Mouse (Mus musculus): ENCODE results near the gene Zfp617.
"Not testable (repeated sequence)": the region's sequence is repeated elsewhere in the genome, so short reads cannot be mapped to it uniquely, and the experiment has no call there.

Zfp617 gene

DNA sequence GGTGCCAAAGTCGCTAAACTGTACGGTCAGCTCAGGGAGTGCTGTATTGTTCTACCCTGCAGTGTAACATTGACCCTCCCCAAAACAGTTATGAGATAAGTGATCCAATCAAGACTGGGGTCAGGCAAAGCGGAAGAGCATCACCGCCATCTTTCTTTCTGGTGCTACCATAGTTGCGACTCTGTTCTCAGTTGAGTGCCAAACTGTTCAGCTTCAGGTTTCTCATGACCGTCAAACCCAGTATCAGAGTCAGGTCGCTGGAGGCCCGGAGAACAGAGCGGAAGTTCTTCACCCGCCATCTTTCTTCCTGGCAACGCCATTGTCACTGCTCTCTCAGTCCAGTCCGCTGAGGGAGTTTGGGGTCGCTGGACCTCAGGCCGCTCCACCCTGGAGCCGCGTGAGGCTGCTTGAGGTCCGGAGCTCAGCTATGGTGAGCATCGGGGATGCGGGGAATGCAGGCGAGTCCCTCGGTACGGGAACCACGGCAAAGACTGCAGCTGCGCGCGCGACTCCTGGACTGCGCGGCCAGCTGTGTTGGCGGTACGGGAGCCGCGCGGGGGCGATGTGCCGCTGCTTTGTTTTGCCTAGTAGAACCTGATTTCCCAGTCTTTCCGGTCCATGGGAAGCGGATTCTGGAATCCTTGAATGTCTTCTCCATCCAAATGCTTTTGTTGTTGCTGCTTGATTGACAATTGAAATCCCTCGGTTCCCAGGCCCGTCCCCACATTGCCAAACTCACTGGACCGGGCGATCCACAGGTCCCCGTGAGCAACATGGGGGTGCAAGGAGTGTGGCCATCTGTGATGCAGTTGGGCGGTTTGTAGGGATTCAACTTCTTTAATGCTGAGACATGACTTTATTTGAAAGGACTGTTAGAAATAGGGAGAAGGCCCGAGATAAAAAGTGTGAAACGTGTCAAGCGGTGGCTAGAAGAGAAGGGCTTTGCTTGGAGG lies at the start of gene Zfp617, which contains the start of gene Zfp882:
TSS of gene Zfp617 (plus strand) at position 327 of the 953 bp plus-strand sequence.
TSS of gene Zfp882 (plus strand) at position 300 of the 953 bp plus-strand sequence.
- DNase-seq, result peak; percentile 90 to 94

DNA sequence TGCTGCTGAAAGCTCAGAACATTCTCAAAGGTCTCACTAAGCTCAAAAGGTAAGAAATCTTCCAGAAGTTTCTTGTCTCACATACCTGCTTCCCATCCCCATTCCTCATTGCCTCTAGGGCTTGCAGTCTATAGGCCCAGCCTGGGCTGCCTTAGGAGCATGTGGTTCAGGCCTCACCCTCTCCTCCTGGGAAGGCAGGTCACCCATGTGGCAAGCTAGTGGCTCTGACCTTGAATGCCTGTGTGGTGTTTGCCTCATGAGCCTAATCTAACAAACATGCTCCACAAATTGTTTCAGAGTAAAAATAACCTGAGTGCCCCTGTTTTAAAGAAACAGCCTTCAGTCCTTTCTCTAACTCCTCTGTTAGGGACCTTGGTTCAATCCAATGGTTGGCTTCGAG lies 46.9 kb upstream of the Zfp617 start:
- not testable (repeated sequence) for DNase-seq

- not testable (repeated sequence) for DNase-seq
These were observed 46.4 kb upstream of the Zfp617 start for GRCm38 (mm10) chr8:71862038-71862437.

DNA sequence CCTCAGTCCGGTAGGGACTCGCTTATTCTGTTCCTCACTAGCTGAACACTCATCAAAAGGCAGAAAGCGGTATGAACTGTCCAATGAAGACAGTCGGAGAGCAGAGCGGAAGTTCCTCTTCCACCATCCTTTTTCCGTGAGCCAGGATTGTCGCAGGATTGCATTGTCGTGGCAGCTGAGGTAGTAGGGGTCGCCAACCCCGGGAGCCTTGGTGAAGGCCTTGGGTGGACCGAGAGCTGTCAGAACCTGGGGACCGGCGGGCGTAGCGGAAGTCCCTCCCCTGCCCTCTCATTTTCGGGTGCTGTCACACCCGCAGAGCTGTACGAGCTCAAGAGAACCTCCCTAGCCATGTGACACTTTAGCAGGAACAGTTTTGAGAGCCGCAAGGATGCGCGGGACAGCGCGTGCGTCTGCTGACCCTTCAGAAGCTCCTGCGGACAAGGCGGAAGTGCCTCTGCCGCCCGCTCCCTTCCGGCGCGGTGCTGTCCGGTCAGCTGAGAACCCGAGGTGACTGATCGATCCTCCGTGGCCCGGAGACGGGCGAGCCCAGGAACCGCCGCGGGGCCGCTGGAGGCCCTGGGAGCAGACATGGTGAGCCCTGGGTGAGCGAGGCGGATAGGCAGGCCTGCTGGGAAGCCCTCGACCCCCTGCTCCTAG lies 26.7 kb upstream of the Zfp617 start, which contains the start of gene Zfp709:
TSS of gene Zfp709 (plus strand) at position 402 of the 657 bp plus-strand sequence.
- peak; percentile 70 to 81 for DNase-seq

DNA sequence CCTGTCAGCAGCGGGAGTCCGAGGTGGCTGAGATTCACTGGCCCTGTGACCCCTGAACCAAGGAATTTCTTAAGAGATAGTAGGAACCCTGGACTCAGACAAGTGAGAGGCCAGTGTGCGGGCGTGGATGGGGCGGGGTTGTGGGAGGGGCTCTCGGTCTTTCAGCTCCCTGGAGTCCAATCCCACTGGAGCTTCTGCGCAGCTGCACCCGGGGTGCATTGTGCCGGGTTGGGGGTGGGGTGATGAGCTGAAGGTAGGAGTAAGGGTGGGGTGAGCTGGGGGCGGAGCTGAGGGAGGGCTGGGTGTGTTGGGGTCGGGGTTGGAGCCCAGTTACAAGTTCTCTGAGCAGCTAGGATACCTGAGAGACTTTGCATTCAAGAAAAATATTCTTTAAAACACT lies 7.8 kb upstream of the Zfp617 start:
- DNase-seq, result peak in 1 of 2 experiments; percentile 23

GRCm38 (mm10) chr8:71903084-71903483 lies 5.4 kb upstream of the Zfp617 start:
- not testable (repeated sequence) for DNase-seq

DNA sequence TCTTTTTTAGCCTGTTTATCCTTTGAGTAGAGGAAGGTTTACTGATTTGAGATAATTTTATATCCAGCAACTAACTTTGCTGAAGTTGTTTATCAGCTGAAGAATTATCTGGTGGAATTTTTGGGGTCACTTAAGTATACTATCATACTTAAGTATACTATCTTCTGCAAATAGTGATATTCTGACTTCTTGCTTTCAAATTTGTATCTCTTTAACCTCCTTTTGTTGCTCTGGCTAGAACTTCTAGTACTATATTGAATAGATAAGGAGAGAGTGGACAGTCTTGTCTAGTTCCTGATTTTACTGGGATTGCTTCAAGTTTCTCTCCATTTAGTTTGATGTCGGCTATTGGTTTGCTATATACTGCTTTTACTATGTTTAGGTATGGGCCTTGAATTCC lies 1.6 kb upstream of the Zfp617 start:
- DNase-seq, result no peak

GRCm38 (mm10) chr8:71907798-71908257 lies 607 bp upstream of the Zfp617 start:
- peak in 1 of 2 experiments; percentile 4 for DNase-seq

DNA sequence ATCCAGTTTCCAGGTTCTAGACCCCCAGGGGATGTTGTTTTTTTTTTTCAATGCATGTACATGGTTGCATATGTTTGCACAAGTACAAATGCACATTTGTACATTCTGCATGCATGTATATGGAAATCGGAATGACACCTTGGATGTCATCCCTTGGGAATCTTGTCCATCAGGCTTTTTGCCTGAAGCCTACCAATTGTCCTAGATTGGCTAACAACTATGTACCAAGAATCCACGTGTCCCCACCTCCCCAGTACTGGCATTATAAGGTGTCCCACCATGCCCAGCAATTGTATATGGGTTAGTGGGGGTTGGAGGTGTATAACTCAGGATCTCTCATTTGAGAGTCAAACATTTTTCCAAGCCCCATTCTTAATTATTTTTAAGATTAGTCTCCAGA lies 3.9 kb downstream of the Zfp617 start:
- DNase-seq, result no peak

- peak; percentile 96 to 98 for DNase-seq
These were observed 14.3 kb downstream of the Zfp617 start for GRCm38 (mm10) chr8:71922567-71923401.

DNA sequence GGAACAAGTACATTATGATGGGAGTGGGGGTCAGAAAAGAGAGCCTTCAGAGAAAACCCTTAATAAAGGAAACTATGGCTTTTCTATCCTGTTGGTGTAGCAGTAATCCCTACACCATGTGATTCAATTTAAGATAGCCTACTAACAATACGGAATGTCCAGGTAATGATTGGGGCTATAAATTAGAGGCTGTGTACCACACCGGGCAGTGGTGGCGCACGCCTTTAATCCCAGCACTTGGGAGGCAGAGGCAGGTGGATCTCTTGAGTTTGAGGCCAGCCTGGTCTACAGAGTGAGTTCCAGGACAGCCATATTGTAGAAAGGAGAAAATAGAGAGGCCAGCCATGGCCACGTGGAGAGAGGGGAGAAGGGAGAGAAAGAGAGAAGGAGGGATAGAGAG lies 17.4 kb downstream of the Zfp617 start:
- DNase-seq, result no peak

DNA sequence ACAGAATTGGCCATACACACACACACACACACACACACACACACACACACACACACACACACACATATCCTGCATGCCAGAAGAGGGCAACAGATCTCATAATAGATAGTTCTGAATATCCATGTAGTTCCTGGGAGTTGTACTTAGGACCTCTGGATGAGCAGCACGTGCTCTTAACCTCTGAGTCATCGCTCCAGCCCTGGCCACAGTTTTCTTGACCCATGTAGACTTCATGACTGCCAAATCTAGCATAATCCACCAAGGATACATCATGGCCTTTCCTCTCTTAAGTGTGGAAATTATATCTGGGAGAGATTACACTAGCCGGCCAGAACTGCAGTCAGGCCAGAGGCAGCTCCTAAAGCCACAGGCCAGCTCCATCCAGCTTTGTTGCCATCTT lies 18.1 kb downstream of the Zfp617 start:
- DNase-seq, result no peak

DNA sequence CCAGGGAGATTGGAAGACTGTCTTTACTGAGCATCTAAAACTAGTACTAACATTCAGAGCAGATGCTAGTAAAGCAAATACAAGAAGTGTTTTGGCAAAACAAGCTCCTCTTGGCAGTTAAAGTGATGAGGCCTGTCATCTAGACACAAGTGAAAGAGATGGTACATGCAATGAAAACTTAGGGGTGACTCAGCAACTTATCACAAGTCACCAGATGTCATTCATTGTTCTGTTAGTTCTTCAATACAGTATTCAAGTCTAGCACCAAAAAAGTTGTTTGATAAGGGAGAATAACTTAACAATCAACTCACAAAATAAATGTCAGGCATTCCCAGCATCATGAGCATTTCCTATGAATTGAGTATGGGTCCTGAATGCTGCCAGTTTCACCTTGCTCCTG lies 19.3 kb downstream of the Zfp617 start:
- no peak for DNase-seq

DNA sequence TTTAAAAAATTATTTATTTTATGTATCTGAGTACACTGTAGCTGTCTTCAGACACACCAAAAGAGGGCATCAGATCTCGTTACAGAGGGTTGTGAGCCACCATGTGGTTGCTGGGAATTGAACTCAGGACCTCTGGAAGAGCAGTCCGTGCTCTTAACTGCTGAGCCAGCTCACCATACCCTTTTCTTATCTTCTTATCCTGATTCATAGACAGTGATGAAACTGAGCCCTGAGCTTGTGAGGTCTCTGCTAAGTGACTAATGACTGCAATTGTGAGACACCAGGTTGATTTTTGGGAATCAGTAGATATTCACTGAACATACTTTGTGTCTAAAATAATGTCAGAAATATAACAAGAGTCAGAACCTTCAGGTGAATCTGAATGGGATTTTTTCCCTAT lies 29.6 kb downstream of the Zfp617 start:
- not testable (repeated sequence) for DNase-seq

- DNase-seq, result no peak
These were observed 32.1 kb downstream of the Zfp617 start for GRCm38 (mm10) chr8:71940293-71941208.

DNA sequence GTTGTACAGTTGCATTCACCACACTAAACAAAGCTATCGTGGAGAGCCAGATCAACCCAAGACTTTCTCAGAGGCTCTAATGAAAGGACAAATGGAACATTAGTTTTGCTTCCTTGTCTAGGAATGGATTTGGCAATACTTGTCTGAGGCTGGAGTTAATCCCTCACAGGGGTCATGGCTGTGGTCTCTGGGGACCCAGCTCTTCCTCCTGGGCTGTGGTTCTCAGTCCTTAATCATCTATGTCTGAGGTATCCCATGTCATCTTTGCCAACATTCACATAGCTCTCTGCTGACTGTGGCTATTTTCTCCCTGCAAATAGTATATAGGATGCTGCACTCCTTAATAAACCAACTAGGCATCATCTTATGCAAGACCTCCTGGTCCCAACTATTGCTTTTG lies 33.3 kb downstream of the Zfp617 start:
- no peak for DNase-seq

DNA sequence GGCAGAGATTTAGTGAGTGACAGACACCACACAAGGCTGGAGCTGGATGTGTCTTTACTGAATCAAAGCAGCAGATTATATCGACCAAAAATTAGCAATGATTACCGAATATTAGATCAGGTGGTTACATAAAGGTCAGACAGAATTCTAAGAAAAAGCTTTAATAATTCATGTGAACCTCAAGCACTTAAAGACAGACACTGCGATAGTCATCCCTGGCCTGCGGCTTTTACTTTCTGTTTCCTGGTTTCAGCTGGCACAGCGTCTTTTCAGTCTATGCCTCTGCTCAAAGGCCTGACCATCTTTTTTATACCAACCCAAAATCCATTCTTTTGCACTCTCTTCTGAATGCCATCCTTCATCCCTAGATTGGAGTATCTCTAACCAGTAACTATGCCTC lies 40.2 kb downstream of the Zfp617 start:
- DNase-seq, result no peak

- DNase-seq, result peak; percentile 99
These were observed 42.2 kb downstream of the Zfp617 start, which contains the start of gene Zfp961 for GRCm38 (mm10) chr8:71950482-71951221. Gene Zfp961 (plus strand): TSS chr8:71951038.

DNA sequence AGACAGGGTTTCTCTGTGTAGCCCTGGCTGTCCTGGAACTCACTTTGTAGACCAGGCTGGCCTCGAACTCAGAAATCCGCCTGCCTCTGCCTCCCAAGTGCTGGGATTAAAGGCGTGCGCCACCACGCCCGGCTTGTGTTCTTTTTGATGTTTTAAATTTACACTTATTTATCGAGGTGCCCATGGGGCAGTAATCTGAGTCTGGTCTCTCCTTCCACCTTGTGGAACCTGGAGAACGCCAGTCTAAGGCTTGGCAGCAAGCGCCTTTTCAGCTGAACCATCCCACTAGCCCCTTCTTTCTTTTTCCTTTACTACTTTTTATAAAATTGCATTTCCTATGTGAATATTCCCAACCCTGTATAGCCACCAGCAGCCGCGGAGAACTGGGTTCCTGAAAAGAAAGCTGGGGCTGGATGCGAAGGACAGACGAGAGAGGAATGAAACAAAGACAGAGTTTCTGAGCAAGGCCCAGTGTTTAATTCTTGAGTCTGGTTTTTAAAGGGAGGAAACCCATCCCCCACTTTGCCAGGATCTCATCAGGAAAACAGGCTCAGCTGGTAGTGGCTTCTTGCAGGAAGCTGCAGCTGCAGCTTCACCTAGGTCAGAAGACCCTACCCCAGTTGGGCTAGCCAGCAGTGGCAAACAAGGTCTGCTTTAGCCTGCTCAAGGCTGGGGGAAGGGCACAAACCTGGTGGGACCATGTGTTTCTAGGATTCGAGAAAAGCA lies 43.2 kb downstream of the Zfp617 start:
- peak; percentile 12 to 22 for DNase-seq

DNA sequence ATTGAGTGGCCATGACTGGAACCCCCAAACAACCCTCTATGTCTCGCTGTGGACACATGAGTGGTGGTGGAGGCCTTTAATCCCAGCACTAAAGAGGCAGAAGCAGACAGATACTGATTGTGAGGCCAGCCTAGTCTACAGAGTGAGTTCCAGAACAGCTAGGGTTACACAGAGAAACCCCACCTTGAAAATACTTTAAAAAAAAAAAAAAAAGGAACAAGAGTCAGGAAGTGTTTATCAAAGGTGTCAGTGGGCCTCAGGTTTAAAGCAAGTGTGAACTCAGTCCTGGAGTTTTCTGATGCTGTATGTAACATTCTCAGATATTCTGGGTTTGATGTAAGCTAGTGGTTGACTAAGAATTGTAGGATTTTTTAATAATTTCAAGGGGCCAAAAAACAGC lies 44.1 kb downstream of the Zfp617 start:
- DNase-seq, result no peak

Measured in kidney, postnatal 4 days (tissue).